Mouse (Mus musculus) bone marrow, adult 2 months (tissue): ENCODE results near the gene Olfr56. TPM values are rescaled to one million over a fixed set of nuclear protein-coding genes. Genes with fewer than 3 reads are reported as not detected.
"Not testable (repeated sequence)": the region's sequence is repeated elsewhere in the genome, so short reads cannot be mapped to it uniquely, and the experiment has no call there.

Experiments
- H3K27ac ChIP-seq: fragments of 200-500 bp; 2 replicates; pipeline ENCODE4 v1.5.1; 2012; ENCODE audit warnings: low read depth, mild to moderate bottlenecking, control low read depth, inconsistent platforms, low read length; ENCODE audit not compliant: control insufficient read depth, poor library complexity, insufficient read depth
- H3K4me1 ChIP-seq: fragments of 200-500 bp; 2 replicates; pipeline ENCODE4 v1.6.1; 2011; ENCODE audit warnings: low read length; ENCODE audit not compliant: control insufficient read depth, insufficient read depth
- H3K4me3 ChIP-seq: fragments of 200-500 bp; replicated peaks from 2 replicates; pipeline ENCODE3; 2011; ENCODE audit warnings: mild to moderate bottlenecking, low read depth, low read length, control low read depth; ENCODE audit not compliant: control insufficient read depth
- CTCF ChIP-seq: fragments of 200-500 bp; IDR thresholded peaks from 2 replicates; pipeline ENCODE4 v1.5.1; 2011; ENCODE audit warnings: low read length, control low read depth; ENCODE audit not compliant: control insufficient read depth, insufficient read depth
- POLR2A ChIP-seq: fragments of 200-500 bp; IDR thresholded peaks from 2 replicates; pipeline ENCODE4 v1.6.1; 2011; ENCODE audit warnings: low read depth, mild to moderate bottlenecking, control low read depth, low read length, borderline replicate concordance; ENCODE audit not compliant: control insufficient read depth
- WGBS: fragments of 180-500 bp; shearing (Covaris S2); methylation state at CpG from one replicate; pipeline ENCODE4 v1.1.7; 2018; 5-methylcytosine and 5-hydroxymethylcytosine counted together
- polyA plus RNA-seq: library from polyadenylated mRNA; stranded (reverse); fragments of >200 nt; gene quantifications from 2 replicates; pipeline ENCODE4 v1.2.4, GENCODE M21; 2011; ENCODE audit warnings: low replicate concordance; ENCODE audit not compliant: missing spikeins, insufficient read depth, insufficient read length

Olfr56 gene
- polyA plus RNA-seq, 1 experiment: 2.1 TPM

GRCm38 (mm10) chr11:49068358-49068757 is 89.7 kb downstream of the Olfr56 start:
- 37% methylated on average over 1 of the region's 1 CpGs for WGBS
- no peak overlapping the region for H3K4me3 ChIP-seq
- TF ChIP-seq CTCF (no peak), POLR2A (no peak)
- no peak overlapping the region for H3K27ac ChIP-seq
- H3K4me1 ChIP-seq: no peaks in the 10 kb centered on the region; the same call in 1 of the 2 replicates

- Histone ChIP-seq H3K4me3 (peak within 1 kb of the TSS; percentile 55), H3K27ac (peak within 1 kb of the TSS; percentile 55; the same call in 1 of the 2 replicates)
- 8% methylated on average over 6 of the region's 6 CpGs for WGBS
These were observed 97.5 kb downstream of the Olfr56 start, which contains the start of gene Ifi47 for GRCm38 (mm10) chr11:49076001-49076757. Ifi47 (plus strand) TSS chr11:49076587.

GRCm38 (mm10) chr11:49077012-49077411 is 98.3 kb downstream of the Olfr56 start:
- WGBS: 5% methylated on average over 1 of the region's 1 CpGs
- Histone ChIP-seq H3K27ac (no peak overlapping the region), H3K4me1 (peaks cover 5% of the 10 kb centered on the region), H3K4me3 (no peak overlapping the region)
- TF ChIP-seq CTCF (no peak), POLR2A (no peak)

More at GRCm38 (mm10) chr11:49076001-49076757, 97.5 kb downstream of the Olfr56 start, which contains the start of gene Ifi47:
- not testable (repeated sequence) for H3K4me1 ChIP-seq

GRCm38 (mm10) chr11:49078719-49079118 is 100.0 kb downstream of the Olfr56 start:
- no peak overlapping the region for H3K27ac ChIP-seq
- no peak overlapping the region for H3K4me3 ChIP-seq
- WGBS: 60% methylated on average over 3 of the region's 3 CpGs
- TF ChIP-seq POLR2A (no peak), CTCF (no peak)
- H3K4me1 ChIP-seq: peaks cover 6% of the 10 kb centered on the region

GRCm38 (mm10) chr11:49080636-49081035 is 101.9 kb downstream of the Olfr56 start:
- 56% methylated on average over 1 of the region's 1 CpGs for WGBS
- TF ChIP-seq CTCF: no peak
- TF ChIP-seq POLR2A: no peak
- H3K4me1 ChIP-seq: peaks cover 7% of the 10 kb centered on the region
- H3K27ac ChIP-seq: no peak overlapping the region
- no peak overlapping the region for H3K4me3 ChIP-seq

GRCm38 (mm10) chr11:49081356-49081755 is 102.7 kb downstream of the Olfr56 start:
- TF ChIP-seq POLR2A (no peak), CTCF (no peak)

GRCm38 (mm10) chr11:49081886-49082285 is 103.2 kb downstream of the Olfr56 start:
- H3K27ac ChIP-seq: 0 out of 2 replicates have a peak overlapping the region, but pooled peaks have one; percentile 25
- TF ChIP-seq CTCF (no peak), POLR2A (no peak)
- 27% methylated on average over 3 of the region's 3 CpGs for WGBS
- H3K4me1 ChIP-seq: peaks cover 3% of the 10 kb centered on the region
- peak overlapping the region; percentile 20 for H3K4me3 ChIP-seq

More at GRCm38 (mm10) chr11:49081356-49081755, 102.7 kb downstream of the Olfr56 start:
- H3K27ac ChIP-seq: no peak overlapping the region
- 18% methylated on average over 4 of the region's 4 CpGs for WGBS
- H3K4me1 ChIP-seq: peaks cover 7% of the 10 kb centered on the region
- peak overlapping the region; percentile 3 for H3K4me3 ChIP-seq

GRCm38 (mm10) chr11:49083146-49083545 is 104.5 kb downstream of the Olfr56 start:
- no peak for TF ChIP-seq CTCF
- no peak for TF ChIP-seq POLR2A
- Histone ChIP-seq H3K4me3 (no peak overlapping the region), H3K4me1 (peaks cover 3% of the 10 kb centered on the region), H3K27ac (no peak overlapping the region)
- 69% methylated on average over 1 of the region's 1 CpGs for WGBS

GRCm38 (mm10) chr11:49083808-49084207 is 105.1 kb downstream of the Olfr56 start:
- WGBS: 31% methylated on average over 3 of the region's 3 CpGs
- no peak overlapping the region; the same call in 1 of the 2 replicates for H3K27ac ChIP-seq
- H3K4me1 ChIP-seq: peaks cover 3% of the 10 kb centered on the region
- TF ChIP-seq POLR2A: no peak
- TF ChIP-seq CTCF: no peak
- H3K4me3 ChIP-seq: no peak overlapping the region
